ENCODE assay signal across 9 mouse cellular contexts in the genomic region with DNA sequence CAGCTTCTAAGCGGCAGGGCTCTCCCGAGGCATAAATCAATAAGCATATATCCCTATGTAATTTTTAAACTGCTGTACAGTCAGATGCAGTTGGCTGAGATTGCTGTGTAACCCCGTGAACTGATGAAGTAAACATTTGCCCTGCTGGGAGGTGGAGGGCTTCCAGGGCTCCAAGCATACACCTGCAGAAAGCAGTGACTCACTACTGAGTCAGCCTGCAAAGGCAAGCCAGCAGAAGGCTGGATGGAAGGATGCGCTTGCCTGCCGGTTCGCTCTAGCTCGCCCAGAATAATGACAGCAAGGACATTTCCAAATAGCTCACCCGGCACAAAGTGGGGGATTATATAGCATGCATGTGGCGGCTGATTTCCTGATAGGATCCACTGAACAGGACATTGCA.
DNase-seq lines count a peak whose midpoint lies in the region; ATAC-seq lines count a peak whose summit lies in the region.
"Had no signal": no experiment of that assay in that cellular context is flagged by ENCODE, and none has a peak within 500 bp of the region (broad histone marks: within the 10 kb centered on the region; RNA-seq: fewer than 3 reads in every experiment).

No protein-coding gene starts in this region.

- H3K9me3 ChIP-seq in hindbrain, embryonic 10.5 days: no peaks in the 10 kb centered on the region
- H3K9me3 ChIP-seq in hindbrain, embryonic 14.5 days (ENCODE audit: control insufficient read depth, low read length): no peaks in the 10 kb centered on the region
- H3K9me3 ChIP-seq in midbrain, embryonic 13.5 days: no peaks in the 10 kb centered on the region
- H3K9me3 ChIP-seq in forebrain, embryonic 15.5 days: no peaks in the 10 kb centered on the region

- 0 out of 2 replicates have a peak overlapping the region, but pooled peaks have one; percentile 29 for H3K27ac ChIP-seq in hindbrain, embryonic 10.5 days
- H3K27ac ChIP-seq in hindbrain, embryonic 14.5 days: no peak overlapping the region
- H3K27ac ChIP-seq in midbrain, embryonic 13.5 days: no peak overlapping the region
- no peak overlapping the region for H3K27ac ChIP-seq in forebrain, embryonic 15.5 days (replicated peaks)

- H3K9ac ChIP-seq in hindbrain, embryonic 14.5 days: no peak overlapping the region
- H3K9ac ChIP-seq in midbrain, embryonic 13.5 days (replicated peaks): no peak overlapping the region
- no peak overlapping the region for H3K9ac ChIP-seq in forebrain, embryonic 15.5 days (replicated peaks)

- WGBS in hindbrain, embryonic 10.5 days: 73% methylated on average over 9 of the region's 9 CpGs
- WGBS in hindbrain, embryonic 14.5 days: 56% methylated on average over 9 of the region's 9 CpGs
- WGBS in midbrain, embryonic 13.5 days: 38% methylated on average over 9 of the region's 9 CpGs
- whole genome bisulfite sequencing in forebrain, embryonic 15.5 days: 45% methylated on average over 9 of the region's 9 CpGs

- no peak overlapping the region for H3K4me2 ChIP-seq in hindbrain, embryonic 14.5 days (replicated peaks)
- H3K4me2 ChIP-seq in midbrain, embryonic 13.5 days (replicated peaks): no peak overlapping the region
- no peak overlapping the region for H3K4me2 ChIP-seq in forebrain, embryonic 15.5 days (replicated peaks)

- no peaks in the 10 kb centered on the region for H3K36me3 ChIP-seq in hindbrain, embryonic 10.5 days
- no peaks in the 10 kb centered on the region for H3K36me3 ChIP-seq in hindbrain, embryonic 14.5 days (replicated peaks; ENCODE audit: control insufficient read depth, insufficient read depth)
- H3K36me3 ChIP-seq in midbrain, embryonic 13.5 days: no peaks in the 10 kb centered on the region
- no peaks in the 10 kb centered on the region for H3K36me3 ChIP-seq in forebrain, embryonic 15.5 days

- no peaks in the 10 kb centered on the region; the same call in 1 of the 2 replicates for H3K27me3 ChIP-seq in hindbrain, embryonic 10.5 days (ENCODE audit: insufficient read depth, poor library complexity, severe bottlenecking)
- no peaks in the 10 kb centered on the region for H3K27me3 ChIP-seq in hindbrain, embryonic 14.5 days (ENCODE audit: control insufficient read depth, insufficient read depth, low read length)
- H3K27me3 ChIP-seq in midbrain, embryonic 13.5 days: no peaks in the 10 kb centered on the region
- no peaks in the 10 kb centered on the region for H3K27me3 ChIP-seq in forebrain, embryonic 15.5 days

- no peak for ATAC-seq in hindbrain, embryonic 14.5 days (ENCODE audit: low FRiP score)
- 0 out of 2 replicates have a peak, but pooled peaks have one; percentile 43 for ATAC-seq in midbrain, embryonic 13.5 days
- no peak for ATAC-seq in forebrain, embryonic 15.5 days (replicated peaks)

- DNase-seq in hindbrain, embryonic 10.5 days (ENCODE audit: low spot score): no peak
- no peak for DNase-seq in hindbrain, embryonic 14.5 days (ENCODE audit: low spot score)
- peak; percentile 12 to 48 for DNase-seq in urinary bladder, adult 18-20 months (ENCODE audit: low spot score in 2 of 2)
- DNase-seq in urinary bladder, adult 2 months (ENCODE audit: low spot score): no peak
- peak; percentile 28 to 62 for DNase-seq in urinary bladder, postnatal 36 days (ENCODE audit: low spot score in 2 of 2)
- DNase-seq in spleen, adult 18-20 months: no peak
- DNase-seq: kidney, adult 11 months had no signal

- H3K4me3 ChIP-seq in hindbrain, embryonic 10.5 days: no peak overlapping the region
- H3K4me3 ChIP-seq in hindbrain, embryonic 14.5 days (replicated peaks; ENCODE audit: low read length): no peak overlapping the region
- no peak overlapping the region for H3K4me3 ChIP-seq in midbrain, embryonic 13.5 days (replicated peaks)
- no peak overlapping the region for H3K4me3 ChIP-seq in forebrain, embryonic 15.5 days

- H3K4me1 ChIP-seq in hindbrain, embryonic 10.5 days (replicated peaks): peaks cover 6% of the 10 kb centered on the region
- H3K4me1 ChIP-seq in hindbrain, embryonic 14.5 days (replicated peaks; ENCODE audit: control insufficient read depth, insufficient read depth, low read length): no peaks in the 10 kb centered on the region
- H3K4me1 ChIP-seq in midbrain, embryonic 13.5 days (replicated peaks): 0 out of 2 replicates have a peak, but pooled peaks cover 5% of the 10 kb centered on the region
- no peaks in the 10 kb centered on the region for H3K4me1 ChIP-seq in forebrain, embryonic 15.5 days

Comparison
In these comparisons a context has a peak if more than half of its experiments do, and no peak if none do; other contexts are left out.
1. DNase-seq: peak in urinary bladder, adult 18-20 months (2 of 2) and urinary bladder, postnatal 36 days (2 of 2); none in hindbrain, embryonic 10.5 days (single experiment), hindbrain, embryonic 14.5 days (single experiment), urinary bladder, adult 2 months (single experiment) and spleen, adult 18-20 months (0 of 2).